Mouse (Mus musculus) liver, embryonic 11.5 days (tissue): ENCODE data around the gene Klhl3. TPM values are rescaled to one million over a fixed set of nuclear protein-coding genes. Genes with fewer than 3 reads are reported as not detected.

ENCODE experiments used
- ATAC-seq: fragments of 200-750 bp; cut with Nextera tagmentation; replicated peaks from 2 replicates; pipeline ENCODE4 v1.8.0; 2017; ENCODE audit warnings: moderate number of reproducible peaks, mild to moderate bottlenecking, moderate TSS enrichment, moderate library complexity; ENCODE audit not compliant: low FRiP score
- DNase-seq: peaks from one replicate; pipeline ENCODE4 v3.0.0-alpha.2; 2017; ENCODE audit warnings: low spot score
- H3K27ac ChIP-seq: fragments of 300-500 bp; sonication (generic); 2 replicates; pipeline ENCODE4 v1.5.1; 2014; ENCODE audit warnings: mild to moderate bottlenecking, low read depth, low read length, control low read depth
- H3K27me3 ChIP-seq: fragments of 300-500 bp; sonication (generic); replicated peaks from 2 replicates; pipeline ENCODE4 v1.6.1; 2014; ENCODE audit warnings: low read length, mixed read lengths; ENCODE audit not compliant: control insufficient read depth, insufficient read depth
- H3K36me3 ChIP-seq: fragments of 300-500 bp; sonication (generic); 2 replicates; pipeline ENCODE4 v1.6.1; 2014; ENCODE audit warnings: mild to moderate bottlenecking, low read length, moderate library complexity, mixed read lengths; ENCODE audit not compliant: control insufficient read depth, insufficient read depth
- H3K4me1 ChIP-seq: fragments of 300-500 bp; sonication (generic); replicated peaks from 2 replicates; pipeline ENCODE4 v1.6.1; 2014; ENCODE audit warnings: low read length, mixed read lengths; ENCODE audit not compliant: control insufficient read depth, insufficient read depth
- H3K4me2 ChIP-seq: fragments of 300-500 bp; sonication (generic); 2 replicates; pipeline ENCODE4 v1.6.1; 2014; ENCODE audit warnings: mild to moderate bottlenecking, control low read depth, moderate library complexity
- H3K4me3 ChIP-seq: fragments of 300-500 bp; sonication (generic); 2 replicates; pipeline ENCODE4 v1.5.1; 2014; ENCODE audit warnings: low read depth, low read length, control low read depth
- H3K9ac ChIP-seq: fragments of 300-500 bp; sonication (generic); 2 replicates; pipeline ENCODE4 v1.6.1; 2014; ENCODE audit warnings: low read depth, low read length, control low read depth
- H3K9me3 ChIP-seq: fragments of 300-500 bp; sonication (generic); 2 replicates; pipeline ENCODE4 v1.6.1; 2016; ENCODE audit warnings: low read length, inconsistent platforms, mixed read lengths; ENCODE audit not compliant: control insufficient read depth
- WGBS: fragments of 180-500 bp; shearing (Covaris S2); extraction: QIAGEN DNeasy Blood & Tissue Kit; methylation state at CpG from one replicate; pipeline ENCODE4 v1.1.7; 2014; 5-methylcytosine and 5-hydroxymethylcytosine counted together
- polyA plus RNA-seq: library from polyadenylated mRNA; unstranded; fragments of >200 nt; fragmentation: Nextera tagmentation; extraction: Ambion mirVana; gene quantifications from 2 replicates; pipeline ENCODE4 v1.2.1, GENCODE M21; 2014

Klhl3 gene
- polyA plus RNA-seq, 1 experiment from 2014 or later, result 2.7 TPM

GRCm38 (mm10) chr13:58127766-58128361, 14.5 kb upstream of the Klhl3 start:
- Histone ChIP-seq H3K4me3 (peak overlapping the region; percentile 98), H3K9me3 (no peaks in the 10 kb centered on the region), H3K4me1 (peaks cover 22% of the 10 kb centered on the region), H3K4me2 (peak overlapping the region; percentile 83), H3K27ac (peak overlapping the region; percentile 97), H3K9ac (peak overlapping the region; percentile 100), H3K27me3 (no peaks in the 10 kb centered on the region), H3K36me3 (peaks cover 3% of the 10 kb centered on the region; the same call in 1 of the 2 replicates)
- DNase-seq (no peak), ATAC-seq (peak; percentile 13)
- under 1% methylated on average over 81 of the region's 81 CpGs for WGBS

- DNase-seq (peak; percentile 61), ATAC-seq (no peak)
- Histone ChIP-seq H3K27me3 (no peaks in the 10 kb centered on the region), H3K27ac (peak overlapping the region; percentile 97), H3K9me3 (no peaks in the 10 kb centered on the region), H3K4me3 (peak overlapping the region; percentile 98), H3K36me3 (peaks cover 3% of the 10 kb centered on the region; the same call in 1 of the 2 replicates), H3K4me2 (peak overlapping the region; percentile 83), H3K4me1 (peaks cover 22% of the 10 kb centered on the region), H3K9ac (peak overlapping the region; percentile 100)
- WGBS, result under 1% methylated on average over 72 of the region's 92 CpGs
These were observed 13.7 kb upstream of the Klhl3 start for GRCm38 (mm10) chr13:58126862-58127765.

GRCm38 (mm10) chr13:58126126-58126525, 12.7 kb upstream of the Klhl3 start:
- peak overlapping the region; percentile 98 for H3K4me3 ChIP-seq

DNA sequence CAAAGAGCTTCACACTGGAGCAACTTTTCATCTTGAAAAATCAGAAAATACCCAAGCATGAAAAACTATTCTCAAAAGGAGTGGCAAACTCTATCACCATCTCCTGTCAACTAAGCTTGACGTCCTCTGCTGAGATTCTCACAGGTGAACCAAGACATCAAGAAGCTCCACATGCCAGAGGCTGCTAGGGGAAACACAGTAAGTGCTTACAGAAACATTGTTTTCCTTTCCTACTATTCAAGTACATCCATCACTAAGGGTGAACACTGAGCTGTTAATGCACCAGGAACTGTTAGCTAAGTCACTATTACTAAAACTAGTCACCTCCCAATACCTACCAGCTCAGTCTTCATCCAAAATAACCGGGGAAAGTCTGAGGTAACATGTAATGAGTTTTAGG, 11.6 kb upstream of the Klhl3 start:
- Histone ChIP-seq H3K36me3 (peaks cover 3% of the 10 kb centered on the region; the same call in 1 of the 2 replicates), H3K9ac (no peak overlapping the region; the same call in 1 of the 2 replicates), H3K4me3 (no peak overlapping the region), H3K9me3 (no peaks in the 10 kb centered on the region), H3K4me2 (no peak overlapping the region), H3K4me1 (peaks cover 20% of the 10 kb centered on the region), H3K27ac (no peak overlapping the region), H3K27me3 (no peaks in the 10 kb centered on the region)
- ATAC-seq (no peak), DNase-seq (no peak)
- WGBS, result 60% methylated on average over 2 of the region's 2 CpGs

More at GRCm38 (mm10) chr13:58126126-58126525, 12.7 kb upstream of the Klhl3 start:
- H3K9me3 ChIP-seq, result no peaks in the 10 kb centered on the region
- H3K9ac ChIP-seq, result peak overlapping the region; percentile 57
- 33% methylated on average over 7 of the region's 7 CpGs for WGBS
- no peak for ATAC-seq
- peaks cover 22% of the 10 kb centered on the region for H3K4me1 ChIP-seq
- H3K36me3 ChIP-seq, result peaks cover 3% of the 10 kb centered on the region; the same call in 1 of the 2 replicates
- no peaks in the 10 kb centered on the region for H3K27me3 ChIP-seq
- H3K4me2 ChIP-seq, result peak overlapping the region; percentile 83
- DNase-seq, result no peak
- no peak overlapping the region for H3K27ac ChIP-seq

DNA sequence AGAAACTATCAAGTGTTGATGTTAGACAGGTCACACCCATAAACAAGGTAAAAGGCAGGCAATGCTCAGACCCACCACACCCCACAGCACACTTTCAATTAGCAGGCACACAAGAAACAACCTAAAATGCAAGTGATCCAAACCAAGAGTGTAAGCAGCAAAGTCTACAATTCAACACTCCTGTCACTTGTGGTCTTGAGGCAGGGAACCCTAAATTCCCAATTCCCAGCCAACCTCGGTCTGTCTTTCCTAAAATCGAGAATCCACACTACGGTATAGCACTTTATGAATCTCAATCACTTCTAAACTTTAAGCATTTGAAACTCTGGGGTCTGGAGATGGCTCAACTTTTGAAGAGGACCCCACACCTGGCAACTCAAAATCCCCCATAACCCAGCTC, 10.9 kb upstream of the Klhl3 start:
- WGBS, result 80% methylated on average over 3 of the region's 3 CpGs
- H3K9ac ChIP-seq, result no peak overlapping the region
- peaks cover 16% of the 10 kb centered on the region for H3K4me1 ChIP-seq
- no peak overlapping the region for H3K4me2 ChIP-seq
- H3K27me3 ChIP-seq, result no peaks in the 10 kb centered on the region
- H3K36me3 ChIP-seq, result peaks cover 3% of the 10 kb centered on the region; the same call in 1 of the 2 replicates
- H3K4me3 ChIP-seq, result no peak overlapping the region
- no peaks in the 10 kb centered on the region for H3K9me3 ChIP-seq
- ATAC-seq (no peak), DNase-seq (no peak)
- no peak overlapping the region for H3K27ac ChIP-seq

- no peak overlapping the region for H3K4me2 ChIP-seq
- 79% methylated on average over 8 of the region's 8 CpGs for WGBS
- no peak overlapping the region for H3K4me3 ChIP-seq
- H3K9ac ChIP-seq, result no peak overlapping the region
- ATAC-seq (no peak), DNase-seq (no peak)
- H3K9me3 ChIP-seq, result no peaks in the 10 kb centered on the region
- H3K27me3 ChIP-seq, result no peaks in the 10 kb centered on the region
- peaks cover 3% of the 10 kb centered on the region; the same call in 1 of the 2 replicates for H3K36me3 ChIP-seq
- H3K27ac ChIP-seq, result no peak overlapping the region
- peaks cover 16% of the 10 kb centered on the region for H3K4me1 ChIP-seq
These were observed 10.0 kb upstream of the Klhl3 start for GRCm38 (mm10) chr13:58123381-58123780.

DNA sequence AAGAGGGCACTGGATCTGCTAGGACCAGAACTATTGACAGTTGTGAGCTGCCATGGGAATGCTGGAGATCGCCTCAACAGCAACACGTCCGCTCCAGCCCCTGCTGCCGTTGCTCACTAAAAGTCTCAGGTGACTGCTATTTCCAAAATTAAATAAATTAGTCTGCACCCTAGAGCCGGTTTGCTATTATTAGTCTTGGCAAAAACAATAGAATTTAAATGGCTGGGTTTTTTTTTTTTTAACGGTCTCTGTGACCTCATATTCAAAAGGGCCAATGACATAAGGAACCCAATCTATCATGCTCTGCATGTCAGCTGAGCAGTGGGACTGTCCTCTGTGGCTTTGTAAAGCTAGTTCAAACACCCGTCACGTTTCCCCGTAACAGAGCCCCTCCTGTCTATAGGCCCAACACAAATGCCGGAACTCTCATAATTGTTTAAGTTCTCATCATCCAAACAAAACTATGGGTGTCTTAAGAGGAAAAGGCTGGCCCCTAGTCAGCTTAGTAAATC, 9.4 kb upstream of the Klhl3 start:
- peaks cover 3% of the 10 kb centered on the region; the same call in 1 of the 2 replicates for H3K36me3 ChIP-seq
- H3K9me3 ChIP-seq, result no peaks in the 10 kb centered on the region
- H3K4me1 ChIP-seq, result peaks cover 16% of the 10 kb centered on the region
- ATAC-seq (no peak), DNase-seq (no peak)
- H3K27me3 ChIP-seq, result no peaks in the 10 kb centered on the region
- H3K4me3 ChIP-seq, result no peak overlapping the region
- no peak overlapping the region for H3K27ac ChIP-seq
- WGBS, result 70% methylated on average over 10 of the region's 10 CpGs
- no peak overlapping the region for H3K4me2 ChIP-seq
- no peak overlapping the region for H3K9ac ChIP-seq

DNA sequence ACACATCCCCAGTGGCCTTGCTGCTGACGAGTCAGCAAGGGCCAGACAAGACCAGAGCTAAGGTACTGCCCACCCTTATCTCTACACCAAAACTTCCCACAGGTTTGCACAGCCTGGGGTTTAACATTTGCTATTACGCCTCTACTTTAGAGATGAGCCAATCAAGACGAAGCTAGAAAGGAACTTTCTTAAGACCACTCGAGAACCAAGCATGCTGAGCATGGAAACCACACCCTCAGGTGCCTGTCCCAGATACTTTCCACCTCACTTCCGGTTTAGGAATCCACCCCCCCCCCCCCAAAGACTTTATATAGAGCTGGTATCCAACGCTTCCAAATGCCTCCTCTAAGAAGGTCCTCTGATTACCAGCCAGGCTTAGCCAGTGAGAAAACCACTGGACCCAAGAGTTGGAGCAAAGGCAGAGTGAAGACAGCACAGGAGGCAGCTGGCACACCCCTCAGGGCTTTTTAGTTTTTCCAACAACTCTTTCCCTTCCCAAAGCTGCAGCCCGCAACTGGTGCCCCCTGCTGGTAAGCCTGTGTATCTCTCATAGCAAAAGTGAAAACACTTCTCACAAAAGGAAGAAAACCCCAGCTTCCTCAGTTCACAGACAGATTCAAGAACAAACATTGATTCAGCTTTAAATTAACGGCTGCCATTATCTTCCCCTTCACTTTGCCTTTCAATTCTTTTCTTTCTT, 4.1 kb upstream of the Klhl3 start:
- no peak overlapping the region for H3K27ac ChIP-seq
- no peak overlapping the region for H3K4me2 ChIP-seq
- no peak for DNase-seq
- no peaks in the 10 kb centered on the region for H3K36me3 ChIP-seq
- no peak overlapping the region for H3K4me3 ChIP-seq
- peaks cover 5% of the 10 kb centered on the region; the same call in 1 of the 2 replicates for H3K4me1 ChIP-seq
- no peak for ATAC-seq
- H3K27me3 ChIP-seq, result peaks cover 9% of the 10 kb centered on the region
- H3K9ac ChIP-seq, result no peak overlapping the region
- 41% methylated on average over 8 of the region's 8 CpGs for WGBS
- no peaks in the 10 kb centered on the region for H3K9me3 ChIP-seq
